Mouse (Mus musculus): ENCODE measurements around the gene Rpl18a. TPM values are rescaled to one million over a fixed set of nuclear protein-coding genes. Genes with fewer than 3 reads are reported as not detected.
A peak's percentile ranks its signal among the peaks of the same experiment; 100 is the strongest.

Rpl18a gene
- polyA plus RNA-seq (2015; fragmentation: Nextera tagmentation; extraction: Ambion mirVana): 4,263 and 4,460 TPM in 2 replicates

GRCm38 (mm10) chr8:70897021-70897680 is at the start of gene Rpl18a:
TSS of gene Rpl18a (minus strand) at chr8:70897412.
- H3K9ac ChIP-seq: peak within 1 kb of the TSS; percentile 95
- peak within 1 kb of the TSS; percentile 92 for H3K4me3 ChIP-seq
- under 1% methylated on average over 60 of the region's 60 CpGs for WGBS
- H3K27me3 ChIP-seq: peaks cover 30% of the 10 kb centered on the region
- peak within 1 kb of the TSS; percentile 72 for H3K27ac ChIP-seq
- ATAC-seq (ENCODE audit: low FRiP score, low read depth): peak; percentile 98
- no peaks in the 10 kb centered on the region for H3K9me3 ChIP-seq
- H3K4me2 ChIP-seq (replicated peaks): peak within 1 kb of the TSS; percentile 98
- H3K36me3 ChIP-seq: peaks cover 33% of the 10 kb centered on the region
- peaks cover 36% of the 10 kb centered on the region for H3K4me1 ChIP-seq

- Histone ChIP-seq H3K9me3 (no peaks in the 10 kb centered on the region), H3K4me3 (no peak overlapping the region), H3K4me2 (replicated peaks) (no peak overlapping the region), H3K27ac (no peak overlapping the region), H3K27me3 (0 out of 2 replicates have a peak, but pooled peaks cover 3% of the 10 kb centered on the region), H3K4me1 (no peaks in the 10 kb centered on the region), H3K36me3 (no peaks in the 10 kb centered on the region), H3K9ac (no peak overlapping the region)
- 26% methylated on average over 1 of the region's 1 CpGs for WGBS
- no peak for ATAC-seq (ENCODE audit: low FRiP score, low read depth)
These were observed 46.0 kb upstream of the Rpl18a start for GRCm38 (mm10) chr8:70943187-70943586.

- no peak for ATAC-seq (ENCODE audit: low FRiP score, low read depth)
- 64% methylated on average over 2 of the region's 2 CpGs for WGBS
These were observed 44.3 kb upstream of the Rpl18a start for GRCm38 (mm10) chr8:70941478-70941877.

GRCm38 (mm10) chr8:70937200-70937599 is 40.0 kb upstream of the Rpl18a start:
- H3K27me3 ChIP-seq: no peaks in the 10 kb centered on the region
- no peaks in the 10 kb centered on the region for H3K36me3 ChIP-seq
- 82% methylated on average over 6 of the region's 6 CpGs for WGBS
- no peak overlapping the region for H3K27ac ChIP-seq
- ATAC-seq (ENCODE audit: low FRiP score, low read depth): no peak
- no peak overlapping the region for H3K9ac ChIP-seq
- H3K9me3 ChIP-seq: no peaks in the 10 kb centered on the region
- no peak overlapping the region for H3K4me3 ChIP-seq
- H3K4me2 ChIP-seq (replicated peaks): no peak overlapping the region
- no peaks in the 10 kb centered on the region for H3K4me1 ChIP-seq

More at GRCm38 (mm10) chr8:70941478-70941877, 44.3 kb upstream of the Rpl18a start:
- no peak overlapping the region for H3K9ac ChIP-seq
- H3K36me3 ChIP-seq: no peaks in the 10 kb centered on the region
- H3K4me3 ChIP-seq: no peak overlapping the region
- H3K4me1 ChIP-seq: no peaks in the 10 kb centered on the region
- H3K27me3 ChIP-seq: no peaks in the 10 kb centered on the region
- no peaks in the 10 kb centered on the region for H3K9me3 ChIP-seq
- no peak overlapping the region for H3K4me2 ChIP-seq (replicated peaks)
- no peak overlapping the region for H3K27ac ChIP-seq

- Histone ChIP-seq H3K4me1 (no peaks in the 10 kb centered on the region), H3K9ac (no peak overlapping the region), H3K4me2 (replicated peaks) (no peak overlapping the region), H3K4me3 (no peak overlapping the region), H3K36me3 (peaks cover 5% of the 10 kb centered on the region; the same call in 1 of the 2 replicates), H3K9me3 (no peaks in the 10 kb centered on the region), H3K27me3 (no peaks in the 10 kb centered on the region), H3K27ac (no peak overlapping the region)
- 61% methylated on average over 7 of the region's 7 CpGs for WGBS
- no peak for ATAC-seq (ENCODE audit: low FRiP score, low read depth)
These were observed 37.6 kb upstream of the Rpl18a start for GRCm38 (mm10) chr8:70934786-70935185.

- no peaks in the 10 kb centered on the region for H3K27me3 ChIP-seq
- no peak overlapping the region for H3K4me3 ChIP-seq
- peaks cover 5% of the 10 kb centered on the region; the same call in 1 of the 2 replicates for H3K36me3 ChIP-seq
- no peak overlapping the region for H3K4me2 ChIP-seq (replicated peaks)
- no peaks in the 10 kb centered on the region for H3K4me1 ChIP-seq
- no peak overlapping the region for H3K27ac ChIP-seq
- H3K9me3 ChIP-seq: no peaks in the 10 kb centered on the region
- 77% methylated on average over 4 of the region's 4 CpGs for WGBS
- H3K9ac ChIP-seq: no peak overlapping the region
- ATAC-seq (ENCODE audit: low FRiP score, low read depth): no peak
These were observed 35.8 kb upstream of the Rpl18a start for GRCm38 (mm10) chr8:70933036-70933435.

GRCm38 (mm10) chr8:70931731-70932130 is 34.5 kb upstream of the Rpl18a start:
- Histone ChIP-seq H3K4me2 (replicated peaks) (no peak overlapping the region), H3K27me3 (no peaks in the 10 kb centered on the region), H3K4me1 (no peaks in the 10 kb centered on the region), H3K27ac (no peak overlapping the region), H3K4me3 (no peak overlapping the region), H3K36me3 (peaks cover 5% of the 10 kb centered on the region; the same call in 1 of the 2 replicates), H3K9ac (no peak overlapping the region), H3K9me3 (no peaks in the 10 kb centered on the region)
- 90% methylated on average over 11 of the region's 11 CpGs for WGBS
- no peak for ATAC-seq (ENCODE audit: low FRiP score, low read depth)

- no peaks in the 10 kb centered on the region for H3K9me3 ChIP-seq
- no peaks in the 10 kb centered on the region for H3K4me1 ChIP-seq
- ATAC-seq (ENCODE audit: low FRiP score, low read depth): no peak
- no peak overlapping the region for H3K4me2 ChIP-seq (replicated peaks)
- no peak overlapping the region for H3K9ac ChIP-seq
- H3K27me3 ChIP-seq: no peaks in the 10 kb centered on the region
- WGBS: 79% methylated on average over 5 of the region's 5 CpGs
- H3K27ac ChIP-seq: no peak overlapping the region
- H3K4me3 ChIP-seq: no peak overlapping the region
- peaks cover 6% of the 10 kb centered on the region; the same call in 1 of the 2 replicates for H3K36me3 ChIP-seq
These were observed 31.6 kb upstream of the Rpl18a start for GRCm38 (mm10) chr8:70928778-70929322.

- Histone ChIP-seq H3K27me3 (no peaks in the 10 kb centered on the region), H3K4me3 (no peak overlapping the region), H3K9ac (no peak overlapping the region), H3K9me3 (no peaks in the 10 kb centered on the region), H3K4me2 (replicated peaks) (no peak overlapping the region), H3K4me1 (no peaks in the 10 kb centered on the region), H3K36me3 (peaks cover 13% of the 10 kb centered on the region; the same call in 1 of the 2 replicates), H3K27ac (no peak overlapping the region)
- WGBS: 87% methylated on average over 3 of the region's 3 CpGs
- ATAC-seq (ENCODE audit: low FRiP score, low read depth): peak; percentile 58
These were observed 30.9 kb upstream of the Rpl18a start for GRCm38 (mm10) chr8:70928096-70928495.

GRCm38 (mm10) chr8:70926396-70926795 is 29.2 kb upstream of the Rpl18a start:
- no peaks in the 10 kb centered on the region for H3K9me3 ChIP-seq
- no peak overlapping the region for H3K9ac ChIP-seq
- no peaks in the 10 kb centered on the region for H3K27me3 ChIP-seq
- no peaks in the 10 kb centered on the region for H3K4me1 ChIP-seq
- ATAC-seq (ENCODE audit: low FRiP score, low read depth): no peak
- H3K36me3 ChIP-seq: peaks cover 19% of the 10 kb centered on the region; the same call in 1 of the 2 replicates
- no peak overlapping the region for H3K4me2 ChIP-seq (replicated peaks)
- 89% methylated on average over 5 of the region's 5 CpGs for WGBS
- H3K4me3 ChIP-seq: no peak overlapping the region
- no peak overlapping the region for H3K27ac ChIP-seq

- H3K27ac ChIP-seq: no peak overlapping the region
- H3K4me2 ChIP-seq (replicated peaks): no peak overlapping the region
- H3K4me1 ChIP-seq: no peaks in the 10 kb centered on the region
- no peak overlapping the region for H3K4me3 ChIP-seq
- H3K36me3 ChIP-seq: peaks cover 24% of the 10 kb centered on the region
- H3K9me3 ChIP-seq: no peaks in the 10 kb centered on the region
- ATAC-seq (ENCODE audit: low FRiP score, low read depth): no peak
- WGBS: 90% methylated on average over 4 of the region's 4 CpGs
- H3K27me3 ChIP-seq: no peaks in the 10 kb centered on the region
- H3K9ac ChIP-seq: no peak overlapping the region
These were observed 28.5 kb upstream of the Rpl18a start for GRCm38 (mm10) chr8:70925754-70926153.

GRCm38 (mm10) chr8:70924151-70924550 is 26.9 kb upstream of the Rpl18a start:
- no peaks in the 10 kb centered on the region for H3K27me3 ChIP-seq
- H3K9me3 ChIP-seq: no peaks in the 10 kb centered on the region
- 81% methylated on average over 4 of the region's 4 CpGs for WGBS
- H3K36me3 ChIP-seq: peaks cover 31% of the 10 kb centered on the region
- H3K27ac ChIP-seq: no peak overlapping the region
- no peak for ATAC-seq (ENCODE audit: low FRiP score, low read depth)
- no peak overlapping the region for H3K4me2 ChIP-seq (replicated peaks)
- no peaks in the 10 kb centered on the region for H3K4me1 ChIP-seq
- no peak overlapping the region for H3K4me3 ChIP-seq
- H3K9ac ChIP-seq: no peak overlapping the region
